Mouse (Mus musculus): Measurements from ENCODE around the gene Lmbrd1. TPM values are rescaled to one million over a fixed set of nuclear protein-coding genes. Genes with fewer than 3 reads are reported as not detected.
A peak's percentile ranks its signal among the peaks of the same experiment; 100 is the strongest.
"Not testable (repeated sequence)": the region's sequence is repeated elsewhere in the genome, so short reads cannot be mapped to it uniquely, and the experiment has no call there.

Lmbrd1 gene
- polyA plus RNA-seq, 1 experiment from 2014 or later, result 31.2 TPM

- WGBS, result 97% methylated on average over 3 of the region's 3 CpGs
- H3K4me2 ChIP-seq, result no peak overlapping the region
- no peaks in the 10 kb centered on the region for H3K4me1 ChIP-seq
- peaks cover 50% of the 10 kb centered on the region for H3K36me3 ChIP-seq (ENCODE audit: poor library complexity, severe bottlenecking)
- no peak for ATAC-seq
- no peaks in the 10 kb centered on the region for H3K27me3 ChIP-seq
- H3K4me3 ChIP-seq, result no peak overlapping the region
- no peak overlapping the region for H3K27ac ChIP-seq
- no peaks in the 10 kb centered on the region for H3K9me3 ChIP-seq (replicated peaks)
- H3K9ac ChIP-seq, result no peak overlapping the region
Measured at GRCm38 (mm10) chr1:24732286-24732685, 53.9 kb downstream of the Lmbrd1 start.

GRCm38 (mm10) chr1:24734866-24735265 lies 56.4 kb downstream of the Lmbrd1 start:
- H3K9ac ChIP-seq, result no peak overlapping the region
- ATAC-seq, result no peak
- H3K4me3 ChIP-seq, result no peak overlapping the region
- H3K4me2 ChIP-seq, result no peak overlapping the region
- WGBS, result 92% methylated on average over 5 of the region's 5 CpGs
- peaks cover 33% of the 10 kb centered on the region for H3K36me3 ChIP-seq (ENCODE audit: poor library complexity, severe bottlenecking)
- H3K27ac ChIP-seq, result no peak overlapping the region
- no peaks in the 10 kb centered on the region for H3K9me3 ChIP-seq (replicated peaks)
- H3K4me1 ChIP-seq, result no peaks in the 10 kb centered on the region
- H3K27me3 ChIP-seq, result no peaks in the 10 kb centered on the region

DNA sequence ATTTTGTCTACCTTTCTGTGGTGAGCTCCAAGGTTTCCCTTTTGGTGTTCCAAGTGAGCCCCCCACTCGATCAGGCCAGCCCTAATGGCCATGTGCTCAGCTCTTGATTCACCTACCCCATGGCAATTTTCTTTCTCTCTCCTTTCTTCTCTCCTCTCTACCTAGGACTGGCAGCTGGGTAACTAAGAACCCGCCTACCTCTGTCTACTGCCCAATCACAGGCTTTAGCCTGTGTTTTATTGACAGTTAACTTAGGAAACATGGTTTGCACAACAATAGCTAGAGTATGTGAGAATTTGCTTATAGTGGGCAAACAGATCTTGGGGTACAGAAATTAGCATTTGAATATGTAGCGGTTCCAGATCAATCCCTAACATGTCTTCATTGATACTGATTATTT lies 62.5 kb downstream of the Lmbrd1 start:
- H3K9ac ChIP-seq, result no peak overlapping the region
- WGBS, result 71% methylated on average over 3 of the region's 3 CpGs
- peak; percentile 74; the same call in 1 of the 2 replicates for ATAC-seq
- no peak overlapping the region for H3K27ac ChIP-seq
- no peaks in the 10 kb centered on the region for H3K36me3 ChIP-seq (ENCODE audit: poor library complexity, severe bottlenecking)
- H3K4me2 ChIP-seq, result no peak overlapping the region
- H3K4me1 ChIP-seq, result no peaks in the 10 kb centered on the region
- H3K27me3 ChIP-seq, result no peaks in the 10 kb centered on the region
- no peak overlapping the region for H3K4me3 ChIP-seq
- H3K9me3 ChIP-seq (replicated peaks), result no peaks in the 10 kb centered on the region

GRCm38 (mm10) chr1:24741552-24741951 lies 63.1 kb downstream of the Lmbrd1 start:
- Histone ChIP-seq H3K9ac (no peak overlapping the region), H3K4me1 (no peaks in the 10 kb centered on the region), H3K27me3 (no peaks in the 10 kb centered on the region), H3K36me3 (ENCODE audit: poor library complexity, severe bottlenecking) (no peaks in the 10 kb centered on the region), H3K27ac (no peak overlapping the region), H3K4me3 (no peak overlapping the region), H3K9me3 (replicated peaks) (no peaks in the 10 kb centered on the region), H3K4me2 (no peak overlapping the region)
- ATAC-seq, result no peak
- 27% methylated on average over 3 of the region's 3 CpGs for WGBS

GRCm38 (mm10) chr1:24743191-24743924 lies 64.9 kb downstream of the Lmbrd1 start:
- Histone ChIP-seq H3K9me3 (replicated peaks) (no peaks in the 10 kb centered on the region), H3K36me3 (ENCODE audit: poor library complexity, severe bottlenecking) (peaks cover 9% of the 10 kb centered on the region; the same call in 1 of the 2 replicates), H3K27me3 (no peaks in the 10 kb centered on the region), H3K4me3 (no peak overlapping the region), H3K27ac (no peak overlapping the region), H3K4me2 (no peak overlapping the region), H3K9ac (no peak overlapping the region), H3K4me1 (no peaks in the 10 kb centered on the region)
- 92% methylated on average over 9 of the region's 9 CpGs for WGBS
- ATAC-seq, result no peak

DNA sequence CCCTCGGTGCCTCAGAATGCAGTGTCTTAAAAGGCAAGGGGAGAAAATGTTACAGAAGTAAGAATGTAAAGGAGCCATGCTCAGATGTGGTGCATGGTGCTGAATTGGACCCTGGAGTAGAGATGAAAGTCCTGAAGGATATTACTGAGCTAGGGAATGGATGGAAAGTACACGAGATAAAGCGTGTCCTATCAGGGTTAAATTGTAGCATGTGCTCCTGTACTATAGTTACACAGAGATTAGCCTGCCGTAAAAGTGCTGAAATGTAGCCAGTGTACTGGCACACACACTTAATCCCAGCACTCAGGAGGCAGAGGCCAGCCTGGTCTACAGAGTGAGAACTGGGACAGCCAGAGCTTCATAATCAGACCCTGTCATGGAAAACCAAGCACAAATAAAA lies 74.3 kb downstream of the Lmbrd1 start:
- Histone ChIP-seq H3K4me1 (no peaks in the 10 kb centered on the region), H3K9me3 (replicated peaks) (no peaks in the 10 kb centered on the region), H3K4me2 (no peak overlapping the region), H3K4me3 (no peak overlapping the region), H3K27me3 (no peaks in the 10 kb centered on the region), H3K9ac (no peak overlapping the region), H3K36me3 (ENCODE audit: poor library complexity, severe bottlenecking) (peaks cover 30% of the 10 kb centered on the region; the same call in 1 of the 2 replicates), H3K27ac (no peak overlapping the region)
- WGBS, result 92% methylated on average over 4 of the region's 4 CpGs
- no peak for ATAC-seq

DNA sequence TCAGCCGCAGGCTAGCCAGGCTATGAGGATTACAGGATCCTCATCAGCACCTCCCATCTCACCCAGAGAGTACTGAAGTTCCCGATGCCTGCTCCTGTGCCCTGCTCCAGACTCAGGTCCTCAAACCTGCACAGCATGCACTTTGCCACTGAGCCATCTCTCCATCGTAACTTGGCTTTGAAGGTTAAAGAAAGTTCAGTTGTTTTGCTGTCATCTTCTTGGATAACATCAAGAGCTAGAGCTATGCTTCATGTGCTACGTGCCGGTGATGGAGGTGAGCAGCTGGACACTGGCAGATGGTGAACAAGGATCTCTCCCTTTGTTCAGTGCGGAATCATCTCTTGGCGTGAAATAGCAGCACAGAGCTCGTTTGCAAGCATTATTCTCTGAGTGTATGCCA lies 80.1 kb downstream of the Lmbrd1 start:
- WGBS, result 56% methylated on average over 8 of the region's 8 CpGs
- no peaks in the 10 kb centered on the region for H3K9me3 ChIP-seq (replicated peaks)
- H3K9ac ChIP-seq, result no peak overlapping the region
- 0 out of 2 replicates have a peak, but pooled peaks have one; percentile 38 for ATAC-seq
- H3K4me1 ChIP-seq, result peaks cover 12% of the 10 kb centered on the region; the same call in 1 of the 2 replicates
- no peak overlapping the region for H3K4me2 ChIP-seq
- H3K27ac ChIP-seq, result no peak overlapping the region
- H3K4me3 ChIP-seq, result no peak overlapping the region
- peaks cover 8% of the 10 kb centered on the region; the same call in 1 of the 2 replicates for H3K36me3 ChIP-seq (ENCODE audit: poor library complexity, severe bottlenecking)
- H3K27me3 ChIP-seq, result no peaks in the 10 kb centered on the region

GRCm38 (mm10) chr1:24766466-24766865 lies 88.0 kb downstream of the Lmbrd1 start:
- H3K27me3 ChIP-seq, result no peaks in the 10 kb centered on the region
- 79% methylated on average over 8 of the region's 8 CpGs for WGBS
- no peak overlapping the region for H3K4me3 ChIP-seq
- H3K9me3 ChIP-seq (replicated peaks), result no peaks in the 10 kb centered on the region
- no peak overlapping the region for H3K27ac ChIP-seq
- H3K9ac ChIP-seq, result no peak overlapping the region
- ATAC-seq, result no peak
- H3K36me3 ChIP-seq (ENCODE audit: poor library complexity, severe bottlenecking), result peaks cover 23% of the 10 kb centered on the region
- H3K4me2 ChIP-seq, result no peak overlapping the region
- H3K4me1 ChIP-seq, result no peaks in the 10 kb centered on the region

- WGBS, result 68% methylated on average over 3 of the region's 3 CpGs
Measured at GRCm38 (mm10) chr1:24767197-24767596, 88.8 kb downstream of the Lmbrd1 start.

GRCm38 (mm10) chr1:24773642-24774041 lies 95.2 kb downstream of the Lmbrd1 start:
- Histone ChIP-seq H3K9ac (no peak overlapping the region), H3K27me3 (no peaks in the 10 kb centered on the region), H3K36me3 (ENCODE audit: poor library complexity, severe bottlenecking) (no peaks in the 10 kb centered on the region), H3K4me2 (no peak overlapping the region), H3K27ac (no peak overlapping the region), H3K9me3 (replicated peaks) (no peaks in the 10 kb centered on the region), H3K4me3 (no peak overlapping the region), H3K4me1 (no peaks in the 10 kb centered on the region)
- ATAC-seq, result no peak
- 51% methylated on average over 2 of the region's 2 CpGs for WGBS

More at GRCm38 (mm10) chr1:24767197-24767596, 88.8 kb downstream of the Lmbrd1 start:
- H3K27ac ChIP-seq; H3K9ac ChIP-seq; H3K27me3 ChIP-seq; H3K4me1 ChIP-seq; H3K9me3 ChIP-seq (replicated peaks); H3K4me2 ChIP-seq; ATAC-seq; H3K4me3 ChIP-seq: not testable (repeated sequence)
- peaks cover 23% of the 10 kb centered on the region for H3K36me3 ChIP-seq (ENCODE audit: poor library complexity, severe bottlenecking)

- Histone ChIP-seq H3K27ac (no peak overlapping the region), H3K36me3 (ENCODE audit: poor library complexity, severe bottlenecking) (no peaks in the 10 kb centered on the region), H3K9me3 (replicated peaks) (no peaks in the 10 kb centered on the region), H3K4me3 (no peak overlapping the region), H3K9ac (no peak overlapping the region), H3K4me1 (no peaks in the 10 kb centered on the region), H3K4me2 (no peak overlapping the region), H3K27me3 (no peaks in the 10 kb centered on the region)
- no peak for ATAC-seq
- WGBS, result 83% methylated on average over 2 of the region's 2 CpGs
Measured at GRCm38 (mm10) chr1:24776576-24776975, 98.1 kb downstream of the Lmbrd1 start.

DNA sequence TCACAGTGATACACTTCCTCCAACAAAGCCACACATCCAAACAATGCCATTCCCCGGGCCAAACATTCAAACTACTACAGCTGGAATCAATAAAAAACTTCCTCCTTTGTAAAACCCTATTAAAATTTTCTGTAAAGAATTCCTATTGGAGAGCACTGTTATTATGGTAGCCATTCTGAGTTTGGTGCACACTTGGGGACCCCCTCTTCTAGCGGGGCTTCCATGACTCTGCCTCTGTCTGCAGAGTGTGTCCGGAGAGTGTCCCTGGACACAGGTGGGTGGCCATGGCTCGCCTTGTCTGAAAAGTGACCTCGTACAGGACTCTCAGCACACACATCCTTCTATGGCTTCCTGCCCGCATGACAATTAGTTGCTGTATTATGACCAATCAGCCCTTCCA lies 114.7 kb downstream of the Lmbrd1 start:
- no peaks in the 10 kb centered on the region for H3K27me3 ChIP-seq

GRCm38 (mm10) chr1:24807971-24808370 lies 129.5 kb downstream of the Lmbrd1 start:
- not testable (repeated sequence) for H3K27me3 ChIP-seq; H3K9ac ChIP-seq; H3K9me3 ChIP-seq (replicated peaks); ATAC-seq; H3K27ac ChIP-seq; H3K4me3 ChIP-seq; H3K4me2 ChIP-seq; H3K4me1 ChIP-seq; H3K36me3 ChIP-seq (ENCODE audit: poor library complexity, severe bottlenecking)
- WGBS, result 96% methylated on average over 21 of the region's 21 CpGs

More for the DNA sequence above, 114.7 kb downstream of the Lmbrd1 start:
- Histone ChIP-seq H3K4me2 (no peak overlapping the region), H3K4me3 (no peak overlapping the region), H3K36me3 (ENCODE audit: poor library complexity, severe bottlenecking) (no peaks in the 10 kb centered on the region), H3K4me1 (no peaks in the 10 kb centered on the region), H3K9ac (no peak overlapping the region), H3K27ac (no peak overlapping the region), H3K9me3 (replicated peaks) (no peaks in the 10 kb centered on the region)
- 87% methylated on average over 6 of the region's 6 CpGs for WGBS
- ATAC-seq, result no peak

Data from forebrain, embryonic 13.5 days (tissue).